Mouse (Mus musculus): ENCODE data around the gene Olfr1497. TPM values are rescaled to one million over a fixed set of nuclear protein-coding genes. Genes with fewer than 3 reads are reported as not detected.
A peak's percentile ranks its signal among the peaks of the same experiment; 100 is the strongest.
"Not testable (repeated sequence)": the region's sequence is repeated elsewhere in the genome, so short reads cannot be mapped to it uniquely, and the experiment has no call there.

Gene Olfr1497
- polyA plus RNA-seq (2015; fragmentation: Nextera tagmentation; extraction: Ambion mirVana): not detected in 2 replicates

DNA sequence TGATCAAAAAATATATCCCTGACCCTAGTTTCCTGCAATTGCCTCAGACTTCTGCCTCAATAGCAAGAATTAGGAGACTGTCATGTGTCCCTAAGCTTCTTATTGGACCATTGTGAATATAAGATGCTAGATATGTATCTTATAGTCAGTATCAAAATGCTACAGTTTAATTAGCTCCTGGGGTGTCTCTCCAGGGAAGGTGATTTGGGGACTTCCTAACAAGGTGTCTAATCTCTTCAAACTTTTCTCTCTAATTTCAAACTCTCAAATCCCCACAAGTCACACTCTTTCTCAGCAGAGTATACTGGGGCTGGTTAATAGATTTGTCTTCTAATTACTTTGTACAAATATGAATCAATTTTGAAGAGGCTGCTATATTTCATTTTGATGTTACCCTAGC lies at the start of gene Olfr1497:
Olfr1497 (minus strand) TSS at position 101 of the 400 bp plus-strand sequence.
- DNase-seq (no peak), ATAC-seq (no peak)
- H3K27me3 ChIP-seq (ENCODE audit: insufficient read depth, low read length): no peaks in the 10 kb centered on the region
- no peak within 1 kb of the TSS for H3K4me2 ChIP-seq (ENCODE audit: low read depth, low read length)
- no peak within 1 kb of the TSS for H3K4me3 ChIP-seq (ENCODE audit: low read depth, low read length)
- no peak for TF ChIP-seq CTCF (IDR thresholded peaks at IDR 0.05; ENCODE audit: low read depth)
- TF ChIP-seq EP300 (IDR thresholded peaks at IDR 0.05; ENCODE audit: low read depth): no peak
- H3K27ac ChIP-seq (ENCODE audit: low read depth): no peak within 1 kb of the TSS
- H3K9ac ChIP-seq (replicated peaks): no peak within 1 kb of the TSS
- H3K9me3 ChIP-seq (ENCODE audit: low read length): no peaks in the 10 kb centered on the region
- H3K36me3 ChIP-seq (replicated peaks; ENCODE audit: insufficient read depth, low read length): no peaks in the 10 kb centered on the region
- no peaks in the 10 kb centered on the region for H3K4me1 ChIP-seq (ENCODE audit: insufficient read depth)

DNA sequence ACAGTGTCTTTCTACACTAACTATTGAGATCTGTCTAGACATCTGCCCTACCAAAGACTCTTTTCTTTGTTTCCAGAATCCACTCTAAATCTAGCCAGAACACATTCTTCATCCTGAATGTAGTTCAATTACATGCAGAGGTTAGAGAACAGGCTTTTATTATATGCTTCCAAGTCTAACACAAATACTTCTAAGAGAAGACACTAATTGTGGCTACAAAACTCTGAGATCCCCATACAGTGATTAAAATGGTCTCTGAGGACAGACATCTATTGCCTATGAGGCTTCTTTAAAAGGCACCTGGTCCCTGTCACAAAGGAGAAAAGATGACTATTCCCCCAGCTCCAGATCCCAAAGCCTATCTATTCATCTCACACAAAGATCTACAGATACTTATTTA lies 32.4 kb upstream of the Olfr1497 start, which contains the start of gene Olfr1500:
Olfr1500 (minus strand) TSS at position 101 of the 400 bp plus-strand sequence.
- Histone ChIP-seq H3K27ac (ENCODE audit: low read depth) (no peak within 1 kb of the TSS), H3K4me1 (ENCODE audit: insufficient read depth) (no peaks in the 10 kb centered on the region), H3K4me2 (ENCODE audit: low read depth, low read length) (no peak within 1 kb of the TSS), H3K4me3 (ENCODE audit: low read depth, low read length) (no peak within 1 kb of the TSS), H3K27me3 (ENCODE audit: insufficient read depth, low read length) (no peaks in the 10 kb centered on the region), H3K9me3 (ENCODE audit: low read length) (no peaks in the 10 kb centered on the region; the same call in 1 of the 2 replicates), H3K36me3 (replicated peaks; ENCODE audit: insufficient read depth, low read length) (no peaks in the 10 kb centered on the region), H3K9ac (replicated peaks) (no peak within 1 kb of the TSS)
- TF ChIP-seq EP300 (IDR thresholded peaks at IDR 0.05; ENCODE audit: low read depth) (no peak), CTCF (IDR thresholded peaks at IDR 0.05; ENCODE audit: low read depth) (no peak)
- DNase-seq (no peak), ATAC-seq (no peak)

DNA sequence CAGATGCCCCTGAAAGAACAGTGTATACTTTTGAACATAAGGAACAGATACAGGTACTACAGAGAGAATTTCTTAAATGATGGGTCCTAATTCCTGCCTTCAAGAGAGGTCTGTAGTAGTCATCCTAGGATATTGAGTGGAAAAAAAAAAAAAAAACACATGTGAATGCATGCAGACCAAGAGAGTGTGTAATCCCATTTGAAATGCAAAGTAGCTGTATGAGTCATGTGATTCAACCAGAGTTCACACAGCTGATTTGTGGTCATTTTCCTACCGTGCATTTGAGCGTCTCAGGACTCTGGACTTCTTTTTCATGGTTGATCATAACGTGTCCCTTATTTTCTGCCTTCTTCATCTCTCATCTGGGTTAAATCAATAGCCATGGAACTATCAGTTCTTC lies 30.4 kb upstream of the Olfr1497 start:
- no peak overlapping the region for H3K4me3 ChIP-seq (ENCODE audit: low read depth, low read length)
- ATAC-seq: no peak
- H3K27ac ChIP-seq (ENCODE audit: low read depth): no peak overlapping the region
- no peaks in the 10 kb centered on the region for H3K9me3 ChIP-seq (ENCODE audit: low read length)
- TF ChIP-seq EP300 (IDR thresholded peaks at IDR 0.05; ENCODE audit: low read depth) (no peak), CTCF (IDR thresholded peaks at IDR 0.05; ENCODE audit: low read depth) (no peak)
- 75% methylated on average over 3 of the region's 3 CpGs for WGBS (ENCODE audit: insufficient replicate concordance)
- no peaks in the 10 kb centered on the region for H3K36me3 ChIP-seq (replicated peaks; ENCODE audit: insufficient read depth, low read length)
- H3K9ac ChIP-seq (replicated peaks): no peak overlapping the region
- H3K4me2 ChIP-seq (ENCODE audit: low read depth, low read length): no peak overlapping the region
- H3K27me3 ChIP-seq (ENCODE audit: insufficient read depth, low read length): no peaks in the 10 kb centered on the region
- DNase-seq: no peak
- no peaks in the 10 kb centered on the region for H3K4me1 ChIP-seq (ENCODE audit: insufficient read depth)

DNA sequence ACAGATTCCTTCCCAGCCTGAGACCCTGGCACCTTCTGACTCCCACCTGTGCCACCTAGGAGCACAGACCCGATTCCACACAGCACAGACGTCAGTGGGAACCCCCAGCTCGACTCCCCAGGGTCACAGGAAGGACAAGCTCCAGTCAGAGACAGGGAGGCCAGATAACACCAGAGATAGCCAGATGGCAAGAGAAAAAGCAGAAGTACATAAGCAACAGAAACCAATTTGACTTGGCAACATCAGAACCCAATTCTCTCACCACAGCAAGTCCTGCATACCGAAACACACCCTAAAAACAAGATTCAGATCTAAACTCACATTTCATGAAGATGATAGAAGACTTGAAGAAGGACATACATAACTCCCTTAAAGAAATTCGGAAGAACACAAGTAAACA lies 22.8 kb upstream of the Olfr1497 start:
- H3K4me1 ChIP-seq (ENCODE audit: insufficient read depth): no peaks in the 10 kb centered on the region
- no peak for TF ChIP-seq EP300 (IDR thresholded peaks at IDR 0.05; ENCODE audit: low read depth)
- H3K4me3 ChIP-seq (ENCODE audit: low read depth, low read length): no peak overlapping the region
- 38% methylated on average over 5 of the region's 5 CpGs for WGBS (ENCODE audit: insufficient replicate concordance)
- H3K27me3 ChIP-seq (ENCODE audit: insufficient read depth, low read length): no peaks in the 10 kb centered on the region
- no peaks in the 10 kb centered on the region for H3K36me3 ChIP-seq (replicated peaks; ENCODE audit: insufficient read depth, low read length)
- no peaks in the 10 kb centered on the region for H3K9me3 ChIP-seq (ENCODE audit: low read length)
- H3K27ac ChIP-seq (ENCODE audit: low read depth): no peak overlapping the region
- H3K4me2 ChIP-seq (ENCODE audit: low read depth, low read length): no peak overlapping the region
- H3K9ac ChIP-seq (replicated peaks): no peak overlapping the region
- ATAC-seq (no peak), DNase-seq (no peak)

DNA sequence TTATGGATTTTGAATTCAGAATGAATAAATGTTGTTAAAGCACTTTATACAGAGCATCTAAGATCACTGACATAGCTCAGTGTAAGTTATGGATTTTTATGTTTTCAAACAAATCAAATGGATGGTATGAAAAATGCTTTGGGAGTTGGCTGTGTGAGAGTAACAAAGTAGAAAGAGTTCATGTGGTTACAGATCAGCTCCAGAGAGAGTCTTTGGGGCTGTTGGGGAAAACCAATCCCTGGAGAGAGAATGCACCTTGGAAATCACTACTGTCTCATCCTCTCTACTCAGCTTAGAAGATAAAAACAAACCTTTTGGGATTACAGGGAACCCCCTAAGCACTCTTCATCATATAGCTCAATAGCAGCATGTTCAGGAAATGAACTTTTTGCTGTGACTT lies 21.3 kb upstream of the Olfr1497 start, which contains the start of gene Olfr1499:
Olfr1499 (minus strand) TSS at position 101 of the 400 bp plus-strand sequence.
- no peaks in the 10 kb centered on the region for H3K36me3 ChIP-seq (replicated peaks; ENCODE audit: insufficient read depth, low read length)
- DNase-seq (no peak), ATAC-seq (no peak)
- no peaks in the 10 kb centered on the region for H3K4me1 ChIP-seq (ENCODE audit: insufficient read depth)
- no peak within 1 kb of the TSS for H3K27ac ChIP-seq (ENCODE audit: low read depth)
- H3K9me3 ChIP-seq (ENCODE audit: low read length): no peaks in the 10 kb centered on the region
- no peak within 1 kb of the TSS for H3K4me2 ChIP-seq (ENCODE audit: low read depth, low read length)
- H3K27me3 ChIP-seq (ENCODE audit: insufficient read depth, low read length): no peaks in the 10 kb centered on the region
- TF ChIP-seq EP300 (IDR thresholded peaks at IDR 0.05; ENCODE audit: low read depth) (no peak), CTCF (IDR thresholded peaks at IDR 0.05; ENCODE audit: low read depth) (no peak)
- no peak within 1 kb of the TSS for H3K9ac ChIP-seq (replicated peaks)
- no peak within 1 kb of the TSS for H3K4me3 ChIP-seq (ENCODE audit: low read depth, low read length)

DNA sequence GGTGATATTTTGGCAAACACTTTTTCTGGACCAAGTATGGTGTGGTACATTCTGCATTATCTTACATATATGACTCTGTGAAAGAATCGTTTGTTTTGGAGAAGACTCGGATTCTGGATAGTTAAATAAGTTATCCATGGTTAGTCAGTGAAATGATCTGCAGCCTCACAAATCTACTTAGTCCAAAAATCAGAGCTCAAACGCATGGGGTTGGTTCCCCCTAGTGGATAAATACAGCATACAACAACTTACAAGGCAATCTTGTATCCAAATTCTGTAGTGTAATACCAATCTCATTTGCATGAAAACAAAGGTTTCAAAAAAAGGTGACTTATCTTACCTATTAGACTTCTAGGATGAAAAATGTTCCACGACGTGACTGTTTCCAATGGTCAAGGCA lies 20.8 kb upstream of the Olfr1497 start:
- no peaks in the 10 kb centered on the region for H3K36me3 ChIP-seq (replicated peaks; ENCODE audit: insufficient read depth, low read length)
- no peaks in the 10 kb centered on the region for H3K9me3 ChIP-seq (ENCODE audit: low read length)
- DNase-seq (no peak), ATAC-seq (no peak)
- H3K27me3 ChIP-seq (ENCODE audit: insufficient read depth, low read length): no peaks in the 10 kb centered on the region
- WGBS (ENCODE audit: insufficient replicate concordance): 30% methylated on average over 5 of the region's 5 CpGs
- H3K27ac ChIP-seq (ENCODE audit: low read depth): no peak overlapping the region
- no peak overlapping the region for H3K4me2 ChIP-seq (ENCODE audit: low read depth, low read length)
- no peaks in the 10 kb centered on the region for H3K4me1 ChIP-seq (ENCODE audit: insufficient read depth)
- TF ChIP-seq CTCF (IDR thresholded peaks at IDR 0.05; ENCODE audit: low read depth): peak; percentile 32
- TF ChIP-seq EP300 (IDR thresholded peaks at IDR 0.05; ENCODE audit: low read depth): no peak
- H3K4me3 ChIP-seq (ENCODE audit: low read depth, low read length): no peak overlapping the region
- H3K9ac ChIP-seq (replicated peaks): no peak overlapping the region

DNA sequence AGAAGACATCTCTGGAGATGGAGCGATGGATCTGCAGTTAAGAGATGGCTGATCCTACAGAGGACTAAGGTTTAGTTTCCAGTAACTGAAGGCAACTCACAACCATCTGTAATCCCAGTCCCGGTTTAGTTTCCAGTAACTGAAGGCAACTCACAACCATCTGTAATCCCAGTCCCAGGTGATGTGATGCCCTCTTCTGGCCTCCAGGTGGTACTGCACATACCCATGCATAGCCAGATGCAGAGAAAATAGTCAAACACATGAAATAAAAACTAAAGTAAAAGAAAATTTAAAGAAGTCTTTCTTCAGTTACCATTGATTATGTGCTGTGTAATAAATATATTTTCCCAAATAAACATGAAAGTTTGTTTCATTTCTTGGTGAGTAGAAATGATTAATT lies 14.8 kb upstream of the Olfr1497 start:
- H3K36me3 ChIP-seq (replicated peaks; ENCODE audit: insufficient read depth, low read length): no peaks in the 10 kb centered on the region
- DNase-seq (no peak), ATAC-seq (no peak)
- H3K4me1 ChIP-seq (ENCODE audit: insufficient read depth): no peaks in the 10 kb centered on the region
- H3K9ac ChIP-seq (replicated peaks): no peak overlapping the region
- H3K27me3 ChIP-seq (ENCODE audit: insufficient read depth, low read length): no peaks in the 10 kb centered on the region
- no peak for TF ChIP-seq EP300 (IDR thresholded peaks at IDR 0.05; ENCODE audit: low read depth)
- peak; percentile 42 for TF ChIP-seq CTCF (IDR thresholded peaks at IDR 0.05; ENCODE audit: low read depth)
- no peak overlapping the region for H3K4me2 ChIP-seq (ENCODE audit: low read depth, low read length)
- no peaks in the 10 kb centered on the region for H3K9me3 ChIP-seq (ENCODE audit: low read length)
- H3K4me3 ChIP-seq (ENCODE audit: low read depth, low read length): no peak overlapping the region
- no peak overlapping the region for H3K27ac ChIP-seq (ENCODE audit: low read depth)
- WGBS (ENCODE audit: insufficient replicate concordance): 56% methylated on average over 2 of the region's 2 CpGs

DNA sequence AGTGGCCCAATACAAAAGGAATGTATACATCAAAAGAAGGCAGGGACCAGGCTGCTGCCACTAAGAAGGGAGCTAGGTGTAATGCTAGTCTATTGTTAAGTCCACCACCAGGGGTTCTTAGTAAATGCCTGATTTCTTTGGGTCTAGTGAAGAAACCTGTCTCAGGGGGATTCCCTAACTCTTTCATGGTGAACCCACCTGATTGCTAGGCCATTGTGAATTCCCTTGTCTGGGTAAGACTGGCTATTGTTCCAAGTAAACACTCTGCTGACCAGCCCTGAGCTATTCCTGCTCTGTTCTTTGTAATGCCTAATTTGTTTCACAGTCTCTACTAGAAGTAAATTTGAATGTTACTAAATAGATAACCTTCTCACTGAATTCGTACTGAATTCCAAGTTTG lies 7.5 kb upstream of the Olfr1497 start:
- H3K4me1 ChIP-seq (ENCODE audit: insufficient read depth); DNase-seq; H3K9me3 ChIP-seq (ENCODE audit: low read length); H3K4me2 ChIP-seq (ENCODE audit: low read depth, low read length); H3K27ac ChIP-seq (ENCODE audit: low read depth); ATAC-seq; H3K36me3 ChIP-seq (replicated peaks; ENCODE audit: insufficient read depth, low read length); H3K4me3 ChIP-seq (ENCODE audit: low read depth, low read length); H3K27me3 ChIP-seq (ENCODE audit: insufficient read depth, low read length); H3K9ac ChIP-seq (replicated peaks): not testable (repeated sequence)
- WGBS (ENCODE audit: insufficient replicate concordance): 48% methylated on average over 1 of the region's 1 CpGs

All from liver, postnatal 0 days (tissue).